Mouse (Mus musculus): ENCODE measurements at regions not wholly inside any gene's neighbourhood (a gene's known extent, or its start where the extent isn't known, plus 50 kb on each side); places are given as distances from the start of the nearest gene placed in this dataset.

- no peak overlapping the region for H3K4me2 ChIP-seq (ENCODE audit: insufficient read depth, low read depth, poor library complexity, severe bottlenecking)
- in situ Hi-C loops (cut with MboI; ENCODE audit: low pct_ligation_motif_present, low pct_unique_long_range_greater_than_20kb, low sequenced_read_pairs) (no loop called here), dilution Hi-C loops (cut with MboI; ENCODE audit: extremely low pct_ligation_motif_present, extremely low pct_unique_long_range_greater_than_20kb, low sequenced_read_pairs) (no loop called here)
- no peak for DNase-seq (ENCODE audit: extremely low read depth)
- no peaks in the 10 kb centered on the region for H3K79me2 ChIP-seq (replicated peaks; ENCODE audit: control insufficient read depth, extremely low read depth, insufficient read depth, poor library complexity, severe bottlenecking)
- TF ChIP-seq POLR2A (IDR thresholded peaks at IDR 0.05; ENCODE audit: low read depth, low read length) (no peak), ZNF384 (IDR thresholded peaks at IDR 0.05; ENCODE audit: low read depth, low read length) (no peak), USF2 (conservative IDR thresholded peaks at IDR 0.05; ENCODE audit: low read depth, low read length) (no peak), TBP (conservative IDR thresholded peaks at IDR 0.05; ENCODE audit: low read depth, low read length) (no peak), IRF4 (IDR thresholded peaks at IDR 0.05; ENCODE audit: low read depth, low read length) (no peak), SMC3 (IDR thresholded peaks at IDR 0.05; ENCODE audit: low read depth, low read length) (no peak), MAZ (IDR thresholded peaks at IDR 0.05; ENCODE audit: low read depth, low read length) (no peak), CHD2 (IDR thresholded peaks at IDR 0.05; ENCODE audit: low read length) (no peak), MYC (IDR thresholded peaks at IDR 0.05; ENCODE audit: low read depth, low read length) (no peak), E2F4 (IDR thresholded peaks at IDR 0.05; ENCODE audit: insufficient replicate concordance, low read depth, low read length) (no peak), MAFK (IDR thresholded peaks at IDR 0.05; ENCODE audit: insufficient replicate concordance, low read length) (no peak), ZMIZ1 (IDR thresholded peaks at IDR 0.05; ENCODE audit: low read depth, low read length) (no peak), KAT2A (IDR thresholded peaks at IDR 0.05; ENCODE audit: insufficient replicate concordance, low read length) (no peak), TCF12 (IDR thresholded peaks at IDR 0.05; ENCODE audit: low read depth, low read length) (no peak)
- H3K4me1 ChIP-seq (ENCODE audit: control insufficient read depth in 1 of 2, insufficient read depth in 2 of 2), result no peaks in the 10 kb centered on the region
- H3K36me3 ChIP-seq (replicated peaks in 1 of 2; ENCODE audit: control insufficient read depth in 1 of 2, insufficient read depth in 1 of 2, low read length in 1 of 2), result no peaks in the 10 kb centered on the region
- H3K9me3 ChIP-seq (replicated peaks; ENCODE audit: low read length), result no peaks in the 10 kb centered on the region
- no peak overlapping the region for H3K4me3 ChIP-seq (replicated peaks in 1 of 3; ENCODE audit: low read depth in 2 of 3, low read length in 2 of 3, poor library complexity in 1 of 3)
- no peak overlapping the region for H3K27ac ChIP-seq (ENCODE audit: insufficient read depth, low read depth)
- no peak overlapping the region for H3K9ac ChIP-seq (ENCODE audit: insufficient read depth, low read depth)
- H3K27me3 ChIP-seq (replicated peaks), result no peaks in the 10 kb centered on the region
Measured at GRCm38 (mm10) chr13:101422082-101422481, 345.9 kb downstream of the Pik3r1 start.

- TF ChIP-seq HCFC1 (IDR thresholded peaks at IDR 0.05; ENCODE audit: low read depth, low read length) (no peak), ZC3H11A (IDR thresholded peaks at IDR 0.05; ENCODE audit: low read depth, low read length) (no peak), USF1 (IDR thresholded peaks at IDR 0.05; ENCODE audit: low read depth, low read length) (no peak), RAD21 (IDR thresholded peaks at IDR 0.05; ENCODE audit: low read depth, low read length) (no peak), SIN3A (IDR thresholded peaks at IDR 0.05; ENCODE audit: low read length) (no peak), MYC (IDR thresholded peaks at IDR 0.05; ENCODE audit: low read depth, low read length) (no peak), CTCF (conservative IDR thresholded peaks at IDR 0.05 in 1 of 2, IDR thresholded peaks at IDR 0.05 in 1 of 2; ENCODE audit: low read depth in 2 of 2, low read length in 2 of 2) (no peak), NELFE (IDR thresholded peaks at IDR 0.05; ENCODE audit: low read depth, low read length) (no peak), BHLHE40 (IDR thresholded peaks at IDR 0.05; ENCODE audit: low read depth, low read length) (no peak), MAZ (IDR thresholded peaks at IDR 0.05; ENCODE audit: low read depth, low read length) (no peak), ETS1 (conservative IDR thresholded peaks at IDR 0.05; ENCODE audit: low read depth, low read length) (no peak), CHD1 (IDR thresholded peaks at IDR 0.05; ENCODE audit: low read depth, low read length) (no peak), MAFK (IDR thresholded peaks at IDR 0.05; ENCODE audit: insufficient replicate concordance, low read length) (no peak), POLR2A (IDR thresholded peaks at IDR 0.05; ENCODE audit: low read depth, low read length) (no peak), KAT2A (IDR thresholded peaks at IDR 0.05; ENCODE audit: insufficient replicate concordance, low read length) (no peak), TBP (conservative IDR thresholded peaks at IDR 0.05; ENCODE audit: low read depth, low read length) (no peak)
- Histone ChIP-seq H3K27me3 (replicated peaks) (no peaks in the 10 kb centered on the region), H3K9ac (ENCODE audit: insufficient read depth, low read depth) (no peak overlapping the region), H3K9me3 (replicated peaks; ENCODE audit: low read length) (no peaks in the 10 kb centered on the region), H3K27ac (ENCODE audit: insufficient read depth, low read depth) (no peak overlapping the region), H3K4me2 (ENCODE audit: insufficient read depth, low read depth, poor library complexity, severe bottlenecking) (no peak overlapping the region), H3K4me3 (replicated peaks in 1 of 3; ENCODE audit: low read depth in 2 of 3, low read length in 2 of 3, poor library complexity in 1 of 3) (no peak overlapping the region), H3K79me2 (replicated peaks; ENCODE audit: control insufficient read depth, extremely low read depth, insufficient read depth, poor library complexity, severe bottlenecking) (no peaks in the 10 kb centered on the region), H3K36me3 (replicated peaks in 1 of 2; ENCODE audit: control insufficient read depth in 1 of 2, insufficient read depth in 1 of 2, low read length in 1 of 2) (no peaks in the 10 kb centered on the region), H3K4me1 (ENCODE audit: control insufficient read depth in 1 of 2, insufficient read depth in 2 of 2) (no peaks in the 10 kb centered on the region)
- no peak for DNase-seq (ENCODE audit: extremely low read depth)
- in situ Hi-C loops (cut with MboI; ENCODE audit: low pct_ligation_motif_present, low pct_unique_long_range_greater_than_20kb, low sequenced_read_pairs), result no loop called here
- dilution Hi-C loops (cut with MboI; ENCODE audit: extremely low pct_ligation_motif_present, extremely low pct_unique_long_range_greater_than_20kb, low sequenced_read_pairs), result no loop called here
Measured at GRCm38 (mm10) chr13:101419457-101420025, 348.5 kb downstream of the Pik3r1 start.

Data from CH12.LX (cell line).